Mouse (Mus musculus): ENCODE measurements at regions not wholly inside any gene's neighbourhood (a gene's known extent, or its start where the extent isn't known, plus 50 kb on each side); places are given as distances from the start of the nearest gene placed in this dataset.

DNA sequence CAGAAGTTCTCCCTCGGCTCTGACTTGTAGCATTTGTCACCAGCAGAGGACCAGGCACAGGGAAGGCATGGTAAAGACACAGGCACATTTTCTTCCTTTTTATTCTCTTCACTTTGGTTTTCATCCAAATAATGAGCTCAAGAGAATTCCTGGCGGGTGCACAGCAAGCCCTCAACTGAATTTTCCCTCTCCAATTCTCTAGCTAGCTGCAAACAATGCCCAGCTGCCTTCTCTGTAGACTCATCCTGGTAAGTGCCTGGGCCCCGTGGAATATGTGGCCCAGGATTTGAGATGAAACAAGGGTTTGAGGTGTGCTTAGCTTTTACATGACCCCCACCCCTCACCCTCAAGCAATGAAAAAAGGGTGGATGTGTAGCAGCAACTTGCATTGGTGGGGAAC lies 90.4 kb downstream of the Otol1 start:
- CTCF ChIA-PET: no interaction called here
- POLR2A ChIA-PET: no interaction called here

DNA sequence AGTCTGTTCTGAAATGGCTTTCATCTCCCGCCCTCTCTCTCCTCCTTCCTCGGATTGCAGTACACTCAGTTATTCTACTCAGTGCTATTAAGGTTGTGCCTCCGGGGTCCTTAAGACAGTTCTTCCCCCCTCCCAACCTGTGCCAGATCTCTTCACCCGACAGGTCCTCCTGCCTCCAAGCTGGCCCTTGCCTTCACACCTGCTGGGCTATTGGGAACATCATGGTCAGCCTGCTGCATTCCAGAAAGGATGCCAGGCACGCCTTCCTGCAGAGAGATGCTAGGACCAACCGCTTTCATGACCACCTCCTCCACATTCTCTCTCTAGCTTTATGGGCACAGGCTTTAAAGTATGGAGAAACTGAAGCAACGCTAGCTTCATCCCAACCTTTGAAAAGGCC lies 94.7 kb downstream of the Otol1 start:
- ChIA-PET CTCF (no interaction called here), POLR2A (no interaction called here)

DNA sequence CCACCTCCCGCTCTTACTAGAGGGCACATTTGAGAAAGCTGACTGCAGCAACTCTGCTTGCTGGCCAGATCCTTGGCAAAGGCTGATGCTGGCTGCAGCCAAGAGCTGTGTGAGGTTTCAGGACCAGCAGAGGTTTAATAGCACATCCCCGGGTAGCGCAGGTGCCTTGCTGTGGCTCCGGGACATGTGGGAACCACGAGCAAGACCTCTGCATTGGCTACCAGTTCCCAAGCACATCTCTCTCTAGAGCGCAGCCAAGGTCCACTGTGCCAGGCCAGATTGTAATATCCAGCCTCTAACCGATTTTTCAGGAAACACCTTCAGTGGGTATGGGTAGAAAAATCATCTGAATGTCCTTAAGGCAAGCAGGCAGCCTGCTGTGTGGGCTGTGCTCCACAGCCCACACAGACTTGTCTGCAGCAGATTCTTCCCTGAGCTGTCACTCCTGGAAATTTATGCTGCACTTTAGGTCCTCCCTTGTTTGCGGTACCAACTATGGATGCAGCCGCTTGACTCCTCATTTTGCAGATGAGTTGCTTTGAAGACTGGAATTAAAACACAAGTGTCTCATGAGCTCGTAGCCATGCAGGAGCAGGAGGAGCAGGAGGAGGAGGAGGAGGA lies 95.3 kb downstream of the Otol1 start:
- POLR2A ChIA-PET: no interaction called here
- CTCF ChIA-PET: interaction anchor here in 1 of 4 experiments (0.7 kb wide), 1 partner anchor 99 kb away, joined by 8 read pairs; no protein-coding TSS in a partner anchor

DNA sequence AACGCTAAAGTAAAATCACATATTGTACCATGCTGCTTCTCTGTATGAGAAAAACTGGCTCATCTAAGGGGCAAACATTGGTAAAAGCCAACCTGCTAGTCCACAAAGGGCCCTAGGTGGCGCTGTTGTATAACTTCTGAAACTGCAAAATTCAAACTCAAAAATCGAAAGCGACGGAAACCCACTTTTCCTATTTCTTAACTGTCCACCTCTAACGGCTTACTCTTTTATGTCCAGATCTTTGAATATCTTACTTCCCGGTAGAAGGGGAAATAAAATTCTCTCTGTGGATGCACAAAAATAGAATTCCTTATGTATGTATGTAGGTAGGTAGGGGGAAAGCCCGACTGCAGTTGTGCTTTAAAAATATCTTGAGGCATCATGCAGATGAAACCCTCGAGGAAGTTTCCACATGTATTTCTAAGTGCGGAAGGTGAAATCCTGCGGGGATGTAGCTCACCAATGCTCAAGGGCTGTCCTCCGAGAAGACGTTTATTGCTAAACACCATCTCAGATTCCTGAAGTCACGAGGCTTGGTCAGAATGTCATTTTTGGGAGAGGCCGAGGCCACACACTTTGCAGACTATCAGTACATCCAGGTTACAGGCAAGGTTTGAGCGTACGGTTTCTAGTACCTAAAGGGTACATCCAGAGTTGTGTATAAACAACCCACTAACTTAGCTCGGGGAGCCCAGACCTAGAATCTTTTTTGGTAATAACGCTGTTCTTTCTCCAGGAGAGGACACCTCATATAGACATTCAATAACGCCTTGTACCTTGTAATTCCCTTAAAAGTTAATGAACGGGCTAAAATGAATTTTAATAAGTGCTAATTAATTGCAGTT lies 96.8 kb downstream of the Otol1 start:
- ChIA-PET POLR2A (interaction anchor here in 1 of 4 experiments (0.6 kb wide), 1 partner anchor 100 kb away, joined by 4 read pairs; no protein-coding TSS in a partner anchor), CTCF (interaction anchor here in 2 of 4 experiments (0.9 to 1.2 kb wide), 2 partner anchors 100 to 101 kb away, joined by 4 to 6 read pairs; no protein-coding TSS in a partner anchor)

DNA sequence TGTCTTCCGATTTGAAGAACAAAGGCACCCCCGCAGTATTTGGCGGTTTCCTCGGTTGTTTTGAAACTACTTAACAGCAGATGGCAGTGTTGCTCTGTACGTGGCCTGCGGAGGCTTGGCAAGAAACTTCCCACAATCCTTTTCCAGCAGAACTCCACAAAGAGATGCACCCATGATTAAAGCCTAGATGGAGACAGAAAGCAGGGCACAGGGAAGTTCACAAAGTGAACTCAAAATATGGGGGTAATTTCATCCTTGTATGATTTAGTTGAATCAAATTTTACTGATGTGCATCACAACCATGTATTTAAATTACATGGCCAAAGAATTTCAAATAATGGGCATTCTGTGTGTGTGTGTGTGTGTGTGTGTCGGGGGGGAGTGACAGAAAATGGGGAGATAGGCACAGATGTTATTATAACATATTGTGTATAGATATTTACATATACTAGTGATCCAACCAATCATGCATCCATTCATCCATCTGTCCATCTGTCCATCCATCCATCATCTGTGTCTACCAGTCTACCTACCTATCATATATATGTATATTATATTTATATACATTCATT lies 97.5 kb downstream of the Otol1 start:
- ChIA-PET CTCF (interaction anchor here in 1 of 4 experiments (1.2 kb wide), 1 partner anchor 101 kb away, joined by 4 read pairs; no protein-coding TSS in a partner anchor), POLR2A (no interaction called here)

DNA sequence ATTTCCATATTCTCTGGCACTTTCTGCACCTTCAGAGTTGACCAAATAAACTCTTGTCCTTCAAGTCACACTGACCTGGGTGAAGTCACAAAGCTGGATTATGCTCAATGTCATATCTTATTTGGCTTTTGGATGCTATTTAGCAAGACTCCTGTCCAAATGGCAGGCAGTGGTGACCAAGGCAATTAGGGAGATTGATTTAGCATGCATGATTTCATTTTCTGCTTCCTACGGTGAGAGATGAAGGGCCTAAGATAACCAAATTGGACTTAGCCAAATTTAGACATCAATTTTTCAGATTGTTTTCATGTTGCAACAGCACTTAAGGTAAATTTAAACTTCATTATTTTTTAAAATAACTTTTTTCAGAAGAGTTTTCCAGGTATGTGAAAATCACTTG lies 98.1 kb downstream of the Otol1 start:
- CTCF ChIA-PET: no interaction called here
- POLR2A ChIA-PET: interaction anchor here in 1 of 4 experiments (0.6 kb wide), 1 partner anchor 1066 kb away, joined by 3 read pairs; no protein-coding TSS in a partner anchor

DNA sequence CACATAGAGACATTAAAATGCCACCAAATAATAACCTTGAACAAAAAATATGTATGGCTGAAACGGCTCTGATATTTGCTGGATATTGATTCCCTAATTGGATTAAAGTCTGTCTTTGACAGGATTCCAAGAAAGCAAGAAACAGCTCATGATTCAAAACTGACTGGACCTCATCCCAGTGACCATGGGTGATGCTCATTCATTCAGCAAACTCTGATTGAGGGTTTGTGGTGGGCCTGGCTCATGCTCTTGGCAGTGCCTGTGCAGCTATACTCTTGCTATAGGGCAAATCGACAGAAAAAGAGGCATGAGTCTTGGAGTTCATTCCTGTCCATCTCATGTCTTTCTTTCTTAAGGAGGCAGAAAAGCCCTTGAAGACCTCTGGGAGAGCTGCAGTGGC lies 98.7 kb downstream of the Otol1 start:
- ChIA-PET POLR2A (interaction anchor here in 1 of 4 experiments (0.6 kb wide), 1 partner anchor 1066 kb away, joined by 3 read pairs; no protein-coding TSS in a partner anchor), CTCF (no interaction called here)

DNA sequence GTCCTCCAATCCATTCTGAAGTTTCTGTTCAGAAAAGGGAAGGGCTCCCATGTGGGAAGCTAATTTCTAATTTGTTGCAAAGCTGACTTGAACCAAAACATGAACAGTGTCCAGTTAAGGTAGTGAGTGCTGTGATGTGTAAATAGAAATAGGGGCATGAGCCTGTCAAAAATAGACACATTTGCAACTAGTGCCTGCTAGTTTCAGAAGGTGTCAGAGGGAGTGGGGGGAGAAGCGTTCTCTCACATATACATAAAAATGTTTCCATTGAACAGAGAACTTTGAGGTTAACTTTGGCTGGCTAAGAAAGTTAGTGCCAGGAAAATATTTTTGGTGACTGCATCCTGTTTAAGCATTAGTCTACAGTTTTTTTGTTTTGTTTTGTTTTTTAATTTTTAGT lies 118.8 kb downstream of the Otol1 start:
- POLR2A ChIA-PET: no interaction called here

DNA sequence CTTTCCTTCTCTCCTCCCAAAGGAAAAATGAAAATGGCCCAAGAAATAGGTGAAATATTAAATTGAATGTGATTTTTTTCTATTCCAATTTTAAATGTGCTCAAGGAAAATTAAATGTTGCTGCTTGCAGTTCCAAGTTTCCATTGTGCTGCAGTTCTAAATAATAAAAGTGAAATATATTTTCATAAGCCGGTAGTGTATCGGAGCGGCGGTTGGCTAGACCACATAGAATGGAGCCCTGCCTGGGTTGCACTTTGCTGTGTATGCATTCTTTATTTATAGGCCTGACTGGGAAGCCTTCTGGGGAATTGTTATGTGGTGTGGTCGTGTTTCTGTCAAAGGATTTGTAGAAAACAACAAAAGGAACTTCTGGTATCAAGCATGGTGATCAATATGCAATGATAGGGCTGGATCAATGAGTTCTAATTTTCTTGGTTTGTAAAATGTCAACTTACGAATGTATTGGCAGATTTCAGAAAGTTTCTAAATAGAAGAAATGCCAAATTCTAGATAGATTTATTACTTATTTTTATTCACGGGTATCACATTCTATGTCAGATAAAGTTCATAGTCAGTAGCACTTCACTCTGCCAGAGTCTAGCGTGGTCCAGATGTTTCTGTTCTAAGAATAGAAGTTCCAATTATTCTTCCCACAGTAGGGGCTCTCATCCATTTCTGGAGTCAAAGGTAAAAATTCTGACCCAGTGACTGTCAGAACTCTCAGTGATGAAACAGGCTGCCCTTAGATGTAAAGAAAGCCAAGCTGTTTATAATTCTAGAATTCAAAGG lies 123.0 kb downstream of the Otol1 start:
- CTCF ChIA-PET: no interaction called here

More for the DNA sequence above, 118.8 kb downstream of the Otol1 start:
- CTCF ChIA-PET: no interaction called here

DNA sequence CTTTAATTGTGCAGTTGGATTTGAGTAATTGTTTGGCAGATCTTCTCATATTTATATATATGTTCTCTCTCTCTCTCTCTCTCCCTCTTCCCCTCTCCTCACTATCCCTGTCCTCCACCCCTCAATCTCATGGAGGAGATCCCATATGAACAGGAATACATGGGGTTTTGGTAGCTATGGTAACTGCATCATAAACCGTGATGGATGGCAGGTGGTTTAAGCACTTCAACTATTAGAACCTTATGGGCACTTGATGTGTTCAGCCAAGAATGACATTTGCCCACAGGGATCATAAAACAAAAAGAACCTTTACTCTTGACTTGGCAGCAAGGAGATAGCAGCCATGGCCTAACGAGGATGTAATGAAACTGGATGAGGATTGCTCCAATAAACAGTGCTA lies 127.5 kb downstream of the Otol1 start:
- ChIA-PET POLR2A (no interaction called here), CTCF (no interaction called here)

More for the DNA sequence above, 123.0 kb downstream of the Otol1 start:
- POLR2A ChIA-PET: no interaction called here

DNA sequence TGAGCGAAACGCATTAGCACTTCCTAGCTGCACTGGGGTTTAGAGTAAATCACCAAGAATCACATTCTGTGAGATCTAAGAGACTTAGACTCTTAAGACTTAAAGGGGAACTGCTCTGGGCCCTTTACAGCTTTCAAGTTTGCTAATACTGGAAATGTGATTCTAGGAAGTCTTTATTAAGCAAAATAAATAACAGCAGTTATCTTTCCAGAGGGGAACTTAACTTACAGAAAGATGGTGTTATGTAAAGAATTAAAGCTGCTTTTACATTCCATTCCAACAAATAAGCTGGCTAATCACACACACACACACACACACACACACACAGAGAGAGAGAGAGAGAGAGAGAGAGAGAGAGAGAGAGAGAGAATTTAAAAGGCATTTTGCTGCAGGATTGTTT lies 131.1 kb downstream of the Otol1 start:
- CTCF ChIA-PET: no interaction called here
- POLR2A ChIA-PET: no interaction called here

DNA sequence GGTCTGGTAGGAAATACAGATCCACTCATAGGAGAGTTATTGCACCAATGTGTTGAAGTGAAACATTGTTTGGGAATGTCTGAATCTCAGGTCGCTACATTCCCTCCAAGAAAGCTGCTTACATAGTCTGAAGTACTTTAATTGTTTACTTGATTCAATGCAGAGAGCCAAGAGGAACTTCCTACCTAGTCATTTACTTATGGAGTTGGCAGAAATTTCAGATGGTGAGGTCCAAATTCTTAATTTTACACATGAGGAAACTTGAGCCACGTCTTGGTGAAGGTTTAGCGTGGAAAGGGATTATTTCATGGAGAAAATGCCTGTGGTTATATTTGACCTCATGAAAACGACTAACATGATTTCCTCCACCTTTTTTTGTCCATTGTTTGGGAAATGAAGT lies 131.5 kb downstream of the Otol1 start:
- POLR2A ChIA-PET: no interaction called here

DNA sequence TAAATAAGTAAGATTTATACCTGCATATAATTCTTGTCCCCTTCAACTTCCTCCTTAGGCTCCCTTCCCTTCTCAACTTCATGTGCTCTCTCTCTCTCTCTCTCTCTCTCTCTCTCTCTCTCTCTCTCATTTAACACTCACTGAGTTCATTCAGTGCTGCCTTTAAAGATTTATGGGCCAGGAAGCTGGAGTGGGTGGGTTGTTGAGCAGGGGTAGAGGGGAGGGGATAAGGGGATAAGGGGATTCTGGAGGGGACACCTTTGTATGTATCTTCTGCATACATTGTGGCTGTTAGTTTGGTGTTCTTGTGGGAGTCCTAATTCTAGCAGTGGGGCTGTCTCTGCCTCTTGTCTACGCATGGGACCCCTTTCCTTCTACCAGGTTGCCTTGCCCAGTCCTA lies 138.3 kb downstream of the Otol1 start:
- ChIA-PET POLR2A (no interaction called here), CTCF (no interaction called here)

More for the DNA sequence above, 131.5 kb downstream of the Otol1 start:
- CTCF ChIA-PET: no interaction called here

DNA sequence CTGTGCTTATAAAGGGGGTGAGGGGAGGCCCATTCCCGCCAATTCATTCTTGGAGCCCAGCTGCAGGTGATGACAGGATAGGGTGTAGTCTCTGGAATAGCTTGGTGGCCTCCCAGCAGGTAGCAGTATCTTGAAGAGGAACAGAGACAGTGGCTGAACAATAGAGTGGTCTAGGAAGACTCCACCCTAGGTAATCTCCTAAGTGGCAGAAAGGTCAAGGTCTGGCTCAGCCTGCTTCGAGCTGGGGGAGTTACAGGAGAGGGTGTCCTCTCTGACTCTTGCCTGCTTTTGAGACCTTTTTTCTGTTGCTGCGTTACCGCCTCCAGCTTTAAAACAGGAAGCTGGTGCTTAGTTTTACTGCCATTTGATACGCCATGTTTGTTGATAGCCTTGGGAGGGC lies 143.7 kb downstream of the Otol1 start:
- CTCF ChIA-PET: no interaction called here

DNA sequence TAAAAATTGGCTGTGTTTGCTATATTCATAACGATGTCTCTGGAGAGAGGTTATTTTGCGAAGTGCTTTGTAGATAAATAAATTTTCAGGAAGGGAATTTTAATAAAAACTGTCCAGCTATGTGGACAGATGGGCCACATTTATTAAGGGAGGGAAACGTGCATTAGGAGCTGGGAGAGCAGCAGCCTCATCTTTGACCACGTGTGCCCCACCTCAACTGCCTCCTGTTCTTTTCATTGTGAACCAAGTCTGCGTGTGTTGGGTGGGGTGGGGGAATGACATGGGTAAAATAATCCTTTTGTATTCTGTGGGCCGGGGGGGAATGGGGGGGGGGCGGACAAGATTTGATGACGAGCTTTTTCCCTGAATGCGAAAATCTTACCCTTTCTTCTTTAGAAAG lies 152.6 kb downstream of the Otol1 start:
- POLR2A ChIA-PET: no interaction called here
- CTCF ChIA-PET: no interaction called here

More for the DNA sequence above, 143.7 kb downstream of the Otol1 start:
- POLR2A ChIA-PET: no interaction called here

DNA sequence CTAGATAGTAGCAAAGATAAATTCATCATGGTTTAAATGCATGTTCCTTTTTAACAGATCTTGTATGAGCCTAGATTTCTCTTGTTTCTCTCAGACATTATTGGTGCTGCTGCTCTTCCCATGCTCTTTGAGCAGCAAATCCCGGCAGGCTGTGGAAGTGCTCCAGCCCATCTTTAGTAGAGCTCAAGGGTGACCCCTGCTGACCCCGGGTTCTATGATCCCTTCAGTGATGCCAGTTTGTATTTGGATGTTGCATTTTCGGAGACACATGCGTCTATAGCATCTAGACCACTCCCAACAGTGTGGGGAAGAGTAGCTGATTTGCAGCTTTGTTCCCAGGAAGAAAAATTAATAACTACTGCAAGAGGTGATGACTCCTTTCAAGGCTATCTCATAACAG lies 164.3 kb downstream of the Otol1 start:
- CTCF ChIA-PET: interaction anchor here in 1 of 4 experiments (0.5 kb wide), 1 partner anchor 278 kb away, joined by 3 read pairs; no protein-coding TSS in a partner anchor
- POLR2A ChIA-PET: no interaction called here

DNA sequence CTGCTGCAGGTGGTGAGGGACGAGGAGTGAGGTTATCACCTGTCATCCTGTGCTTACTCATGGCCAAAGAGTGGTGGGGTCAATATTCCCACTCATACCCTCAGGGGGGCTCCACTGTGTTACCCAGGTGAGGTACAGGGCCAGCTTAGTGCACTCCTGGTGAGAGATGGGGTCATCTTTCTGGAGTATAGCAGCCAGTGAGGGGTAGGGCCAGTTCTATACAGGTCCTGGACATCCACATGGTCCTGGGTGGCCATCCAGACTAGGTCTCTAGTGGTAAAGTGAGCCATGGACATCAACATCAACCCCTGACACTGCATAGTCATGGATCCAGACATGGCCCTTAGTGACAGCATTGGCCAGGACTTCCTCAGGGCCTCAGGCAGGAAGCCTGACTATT lies 169.0 kb downstream of the Otol1 start:
- POLR2A ChIA-PET: no interaction called here
- CTCF ChIA-PET: interaction anchor here in 1 of 4 experiments (0.6 kb wide), 1 partner anchor 22 kb away, joined by 3 read pairs; no protein-coding TSS in a partner anchor

DNA sequence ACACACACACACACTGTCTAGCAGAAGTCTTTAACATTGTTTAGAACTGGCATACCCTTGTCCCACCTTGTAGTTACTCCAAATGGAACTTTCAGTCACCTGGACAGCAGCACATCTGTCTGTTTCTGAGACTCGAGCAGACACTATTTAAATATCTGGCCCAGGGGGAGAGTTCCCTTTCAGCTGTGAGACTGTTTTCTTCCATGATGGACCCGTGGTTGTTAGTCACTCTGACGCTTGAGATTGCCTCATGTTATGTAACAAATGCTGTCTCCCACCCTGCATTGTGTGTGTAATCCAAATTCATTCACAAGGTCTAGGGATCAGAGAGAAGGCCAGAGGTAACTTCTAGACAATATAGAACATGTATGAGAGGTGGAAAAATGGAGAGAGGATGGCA lies 174.2 kb downstream of the Otol1 start:
- ChIA-PET POLR2A (no interaction called here), CTCF (no interaction called here)

DNA sequence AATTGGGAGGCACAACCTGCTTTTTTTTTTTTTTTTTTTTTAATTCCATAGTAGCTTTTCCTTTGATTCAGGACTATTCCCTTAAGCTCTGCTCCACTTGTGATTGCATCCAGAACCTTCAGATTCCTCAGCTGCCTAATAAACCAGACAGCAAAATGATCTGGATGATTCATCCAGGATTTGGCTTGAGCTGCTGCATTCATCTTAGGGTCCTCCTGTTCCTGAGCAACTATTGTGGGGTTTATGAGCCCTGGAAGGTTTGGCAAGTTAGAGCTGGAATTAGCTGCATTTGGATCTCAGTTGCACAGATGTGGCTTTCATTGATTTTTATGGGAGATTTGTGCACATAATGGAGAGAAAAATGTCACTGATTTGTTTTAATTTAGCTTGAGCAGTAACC lies 183.3 kb downstream of the Otol1 start:
- CTCF ChIA-PET: no interaction called here

DNA sequence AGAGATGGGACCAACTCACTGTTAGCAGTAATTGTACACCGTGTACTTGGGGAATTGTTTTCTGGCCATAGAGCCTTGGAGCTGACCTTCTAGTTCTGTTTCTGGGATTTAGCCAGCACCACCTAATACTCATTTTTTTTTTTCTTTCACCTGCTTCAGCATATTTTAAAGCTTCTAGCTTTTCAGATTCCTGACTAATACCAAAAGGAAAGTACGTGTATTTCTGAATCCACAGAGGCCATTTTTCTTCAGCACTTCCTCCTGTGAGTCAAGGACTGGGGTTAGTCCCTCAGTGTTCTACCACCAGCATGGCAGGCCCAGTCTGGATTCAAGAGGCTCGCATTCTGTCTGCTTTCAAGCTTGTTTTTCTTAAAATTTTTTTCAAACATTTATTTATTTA lies 189.3 kb downstream of the Otol1 start:
- CTCF ChIA-PET: no interaction called here
- POLR2A ChIA-PET: no interaction called here

More for the DNA sequence above, 183.3 kb downstream of the Otol1 start:
- POLR2A ChIA-PET: interaction anchor here in 1 of 4 experiments (0.6 kb wide), 1 partner anchor 1576 kb away, joined by 7 read pairs; no protein-coding TSS in a partner anchor
